Mouse (Mus musculus): ENCODE results near the gene St6galnac6.

The St6galnac6 gene

DNA sequence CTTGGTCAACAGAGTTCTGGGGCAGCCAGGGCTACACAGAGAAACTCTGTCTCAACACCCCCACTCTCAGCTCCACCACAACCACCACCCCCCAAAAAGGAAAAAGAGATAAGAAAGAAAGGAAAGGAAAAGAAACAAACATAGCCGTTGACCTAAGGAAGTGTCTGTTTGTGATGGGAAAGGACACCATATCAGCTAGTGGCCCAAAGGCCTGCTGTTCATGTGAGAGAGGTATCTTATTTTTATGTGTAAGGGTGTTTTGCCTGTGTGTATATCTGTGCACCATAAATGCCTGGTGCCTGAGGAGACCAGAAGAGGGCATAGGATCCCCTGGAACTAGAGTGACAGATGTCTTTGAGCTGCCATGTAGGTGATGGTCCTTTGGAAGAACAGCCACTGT, 40.1 kb downstream of the St6galnac6 start:
- DNase-seq (ENCODE audit: low spot score), result no peak

DNA sequence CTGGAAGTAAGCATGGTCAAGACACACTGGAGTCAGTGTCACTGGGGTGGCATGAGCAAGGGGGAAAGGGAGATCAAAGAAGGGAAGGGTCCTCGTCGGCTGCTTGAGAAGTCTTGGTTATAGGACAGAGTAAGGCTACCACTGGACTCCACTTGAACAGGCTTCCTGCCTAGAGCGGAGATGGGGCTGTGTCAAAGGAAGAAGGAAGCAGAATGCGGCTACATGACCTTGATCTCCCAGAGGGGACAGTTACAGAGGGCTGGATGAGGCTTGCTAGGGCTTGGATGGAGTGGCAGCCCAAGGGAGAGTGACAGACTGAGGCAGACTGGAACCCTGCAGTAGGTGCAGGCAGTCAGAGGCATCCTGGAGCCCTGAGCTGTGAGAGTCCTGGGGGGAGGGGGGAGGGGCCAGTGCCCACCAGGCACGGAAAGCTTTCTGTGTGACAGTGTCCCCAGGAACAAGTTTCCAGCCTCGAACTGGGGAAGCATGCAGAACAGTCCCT, 41.1 kb downstream of the St6galnac6 start:
- no peak for DNase-seq (ENCODE audit: low spot score)

DNA sequence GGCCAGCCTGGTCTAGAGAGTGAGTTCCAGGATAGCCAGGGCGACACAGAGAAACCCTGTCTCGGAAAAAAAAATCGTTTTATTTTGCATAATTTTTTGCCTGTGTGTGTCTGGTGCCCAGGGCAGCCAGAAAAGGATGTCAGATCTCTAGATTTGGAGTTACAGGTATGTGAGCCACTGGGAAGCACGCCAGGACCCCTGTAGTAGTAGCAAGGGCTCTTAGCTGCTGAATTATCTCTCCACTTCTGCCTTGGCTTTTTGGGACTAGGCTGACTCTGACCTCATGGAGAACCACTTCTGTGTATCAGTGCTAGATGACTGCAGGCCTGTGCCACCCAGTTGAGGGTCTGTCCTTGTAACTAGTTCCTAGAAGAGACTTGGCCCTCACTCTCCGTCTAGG, 42.3 kb downstream of the St6galnac6 start:
- DNase-seq (ENCODE audit: low spot score), result no peak

DNA sequence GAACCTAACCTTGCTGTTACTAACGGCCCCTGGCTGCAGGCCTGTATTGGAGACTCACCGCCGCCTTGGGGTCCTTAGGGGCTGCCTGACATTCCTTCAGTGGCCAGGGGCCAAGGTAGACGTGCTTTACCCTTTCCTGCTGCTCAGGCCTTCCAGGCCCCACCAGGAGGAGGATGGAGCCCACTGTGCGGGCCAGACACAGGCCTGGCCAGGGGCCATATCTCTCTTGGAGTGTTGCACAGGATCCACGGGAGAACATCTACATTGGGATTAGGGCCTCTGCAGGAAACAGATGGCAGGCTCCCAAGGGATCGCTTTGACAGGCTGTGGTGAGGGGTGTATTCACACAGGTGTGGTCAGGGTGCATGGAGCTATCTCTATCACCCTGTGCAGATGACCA, 43.3 kb downstream of the St6galnac6 start:
- DNase-seq (ENCODE audit: low spot score), result no peak

- no peak for DNase-seq (ENCODE audit: low spot score)
Measured at GRCm38 (mm10) chr2:32644083-32644482, 44.6 kb downstream of the St6galnac6 start.

DNA sequence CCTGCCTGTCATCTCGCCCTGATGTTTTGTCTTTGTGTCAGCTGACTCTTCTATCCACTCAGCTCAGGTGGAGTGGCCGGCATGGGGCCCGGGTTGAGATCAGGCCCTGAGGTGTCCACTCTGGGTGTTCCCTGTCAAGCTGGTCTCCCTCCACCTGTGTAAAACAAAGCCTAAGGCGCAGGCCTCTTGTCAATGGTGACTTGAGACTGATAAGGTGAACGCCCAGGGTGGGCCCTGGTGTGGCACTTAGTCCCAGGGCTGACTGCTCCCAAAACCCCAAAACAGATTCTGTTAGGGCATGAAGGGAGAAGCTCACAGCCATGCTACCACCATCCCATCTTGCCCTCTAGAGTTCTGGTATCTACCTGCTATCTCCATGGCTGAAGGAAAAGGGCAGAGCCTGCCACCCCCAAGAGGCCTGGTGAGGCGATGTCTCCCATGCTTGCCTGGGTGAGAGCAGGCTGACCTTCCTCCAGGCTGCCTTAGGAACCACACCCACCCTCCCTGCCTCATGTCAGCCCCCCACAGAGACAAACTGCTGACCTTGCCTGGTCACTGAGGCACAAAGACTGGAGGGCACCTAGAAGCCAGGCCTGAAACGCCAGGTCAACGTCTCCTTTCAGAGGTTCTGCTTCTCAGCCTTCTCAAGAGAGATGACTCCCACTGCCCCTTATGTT, 45.4 kb downstream of the St6galnac6 start:
- DNase-seq (ENCODE audit: low spot score), result no peak

DNA sequence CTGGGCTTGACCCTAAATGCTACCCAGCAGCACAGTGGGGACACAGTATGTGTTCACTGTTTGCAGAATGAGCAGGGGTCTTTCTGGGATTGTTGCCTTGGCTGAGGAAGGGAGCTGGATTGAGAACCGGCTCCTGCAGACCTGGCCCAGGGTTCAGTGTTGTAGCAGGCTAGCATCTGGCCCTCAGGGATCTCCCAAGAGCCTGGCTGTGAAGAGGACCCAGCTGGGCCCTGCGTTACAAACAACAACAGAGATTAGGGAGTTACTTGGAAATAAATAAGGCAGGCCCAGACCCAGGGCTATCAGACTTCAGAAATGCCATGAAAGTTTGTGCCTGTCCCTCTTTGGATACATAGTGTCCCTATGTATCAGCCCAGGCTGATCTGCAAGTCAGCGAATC, 46.1 kb downstream of the St6galnac6 start:
- no peak for DNase-seq (ENCODE audit: low spot score)

GRCm38 (mm10) chr2:32646379-32647056, 47.0 kb downstream of the St6galnac6 start, which contains the start of gene Eng:
Gene Eng (plus strand): TSS chr2:32646595.
- DNase-seq (ENCODE audit: low spot score), result peak; percentile 14

DNA sequence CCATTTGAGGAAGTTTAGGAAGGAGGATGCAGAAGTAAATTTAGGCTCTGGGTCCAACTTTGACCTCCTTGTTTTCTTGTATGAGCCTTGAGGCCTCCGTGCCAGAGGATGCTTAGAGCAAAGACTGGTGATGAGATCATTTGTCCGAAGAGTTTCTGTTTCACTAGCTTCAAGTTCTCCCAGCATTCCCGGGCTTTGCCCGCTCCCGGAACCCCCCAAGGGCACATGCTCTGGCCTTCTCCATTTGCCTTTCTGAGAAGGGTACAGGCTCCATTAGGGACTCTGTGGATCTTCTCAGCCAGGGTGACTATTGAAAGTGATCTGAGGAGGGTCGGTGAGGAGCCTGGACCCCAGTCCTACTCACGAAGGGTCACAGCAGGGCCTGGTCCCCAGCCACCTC, 47.9 kb downstream of the St6galnac6 start:
- DNase-seq (ENCODE audit: low spot score), result no peak

GRCm38 (mm10) chr2:32653764-32654163, 54.3 kb downstream of the St6galnac6 start:
- no peak for DNase-seq (ENCODE audit: low spot score)

GRCm38 (mm10) chr2:32654743-32655393, 55.4 kb downstream of the St6galnac6 start:
- no peak for DNase-seq (ENCODE audit: low spot score)

DNA sequence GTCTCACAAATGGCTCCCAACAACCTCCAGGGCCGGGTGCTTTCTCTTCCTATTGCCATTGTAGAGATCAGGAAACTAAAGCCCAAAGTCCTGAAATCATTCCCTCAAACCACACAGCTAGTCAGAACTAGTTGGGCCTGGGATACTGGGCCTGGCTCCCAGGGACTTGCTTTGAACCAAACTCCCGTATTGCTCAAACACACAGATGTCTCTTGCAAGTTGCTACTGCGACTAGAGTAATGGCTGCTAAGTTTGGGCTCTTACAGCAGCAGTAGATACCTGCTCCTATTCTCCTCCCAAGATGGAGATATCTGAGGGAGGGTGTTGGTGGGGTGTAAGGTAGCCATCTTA, 55.9 kb downstream of the St6galnac6 start:
- no peak for DNase-seq (ENCODE audit: low spot score)

GRCm38 (mm10) chr2:32655826-32656225, 56.3 kb downstream of the St6galnac6 start:
- DNase-seq (ENCODE audit: low spot score), result no peak

- no peak for DNase-seq (ENCODE audit: low spot score)
Measured at GRCm38 (mm10) chr2:32658873-32659272, 59.4 kb downstream of the St6galnac6 start.

- no peak for DNase-seq (ENCODE audit: low spot score)
Measured at GRCm38 (mm10) chr2:32661509-32662107, 62.1 kb downstream of the St6galnac6 start.

DNA sequence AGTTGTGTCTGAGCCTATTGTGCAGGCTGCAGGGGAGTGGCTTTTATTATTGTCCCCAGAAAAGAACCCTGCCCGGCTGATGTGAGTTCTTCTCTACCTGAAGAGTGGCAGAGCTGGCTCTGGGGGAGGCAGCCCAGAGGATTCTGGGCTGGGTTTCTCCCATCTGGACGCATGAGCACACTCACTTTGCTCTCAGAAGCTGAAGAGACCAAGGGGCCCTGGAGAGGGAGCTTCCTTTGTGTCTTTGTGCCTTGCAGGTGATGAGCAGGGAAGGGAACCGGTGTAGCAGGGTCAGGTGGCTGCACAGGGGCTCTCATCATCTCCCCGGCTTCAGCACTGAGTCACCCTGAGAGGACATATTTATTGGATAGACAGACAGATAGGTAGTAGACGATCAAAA, 62.8 kb downstream of the St6galnac6 start:
- no peak for DNase-seq (ENCODE audit: low spot score)

- DNase-seq (ENCODE audit: low spot score), result no peak
Measured at GRCm38 (mm10) chr2:32665345-32665744, 65.8 kb downstream of the St6galnac6 start.

DNA sequence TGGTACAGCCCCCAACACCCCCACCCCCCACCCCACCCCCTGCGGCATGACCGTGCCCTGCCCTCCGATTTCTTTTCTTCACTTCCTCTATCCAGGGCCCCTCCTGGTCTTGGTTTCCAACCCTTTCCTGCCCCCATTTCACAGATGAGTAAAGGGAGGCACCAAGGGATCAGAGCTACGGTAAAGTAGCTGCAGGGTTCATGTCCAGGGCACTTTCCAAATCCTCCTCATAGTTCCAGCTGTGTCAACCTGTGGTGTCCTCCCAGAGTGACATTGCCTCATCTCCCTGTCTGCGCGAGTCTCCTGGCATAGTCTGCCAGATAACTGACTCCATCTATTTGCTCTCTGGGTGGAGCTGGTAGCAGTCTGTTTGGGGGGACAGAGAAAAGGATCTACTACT, 66.3 kb downstream of the St6galnac6 start:
- no peak for DNase-seq (ENCODE audit: low spot score)

DNA sequence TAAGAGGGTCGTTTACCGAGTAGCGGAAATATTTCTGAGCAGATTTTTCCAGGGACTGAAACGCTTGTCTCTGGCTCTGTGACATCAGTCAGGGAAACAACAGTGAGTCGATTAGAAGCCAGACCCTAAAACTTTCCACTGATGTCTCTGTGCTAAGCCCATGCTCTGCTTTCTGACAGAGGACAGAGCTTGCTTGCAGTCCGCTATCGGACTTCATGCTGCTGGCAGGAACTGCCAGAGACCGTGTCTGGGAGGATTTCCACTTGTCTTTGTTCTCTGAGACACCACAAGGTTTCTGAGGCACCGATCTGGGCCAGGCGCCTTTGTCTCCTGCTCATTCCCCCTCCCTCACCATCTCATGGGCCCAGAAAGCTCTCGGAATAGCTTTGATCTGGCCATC, 68.3 kb downstream of the St6galnac6 start:
- DNase-seq (ENCODE audit: low spot score), result no peak

- no peak for DNase-seq (ENCODE audit: low spot score)
Measured at GRCm38 (mm10) chr2:32668176-32668575, 68.7 kb downstream of the St6galnac6 start.

- DNase-seq (ENCODE audit: low spot score), result no peak
Measured at GRCm38 (mm10) chr2:32669876-32670275, 70.4 kb downstream of the St6galnac6 start.

Measured in spleen, adult 12 weeks (tissue).